Mouse (Mus musculus) layer of hippocampus, adult 8-10 months (tissue): ENCODE measurements around the gene Mnd1. TPM values are rescaled to one million over a fixed set of nuclear protein-coding genes. Genes with fewer than 3 reads are reported as not detected.

Experiments
- DNase-seq, 2 experiments: peaks; one replicate each; pipeline ENCODE4 v3.0.0; 2022; ENCODE audit warnings: low spot score in 2 of 2
- total RNA-seq, 4 experiments: library from RNA; stranded (reverse); gene quantifications; 2 replicates each; pipeline ENCODE4 v1.2.4; 2022

Gene Mnd1
- total RNA-seq, 4 experiments from 2014 or later, result 1.4 to 2.2 (median 1.9) TPM

DNA sequence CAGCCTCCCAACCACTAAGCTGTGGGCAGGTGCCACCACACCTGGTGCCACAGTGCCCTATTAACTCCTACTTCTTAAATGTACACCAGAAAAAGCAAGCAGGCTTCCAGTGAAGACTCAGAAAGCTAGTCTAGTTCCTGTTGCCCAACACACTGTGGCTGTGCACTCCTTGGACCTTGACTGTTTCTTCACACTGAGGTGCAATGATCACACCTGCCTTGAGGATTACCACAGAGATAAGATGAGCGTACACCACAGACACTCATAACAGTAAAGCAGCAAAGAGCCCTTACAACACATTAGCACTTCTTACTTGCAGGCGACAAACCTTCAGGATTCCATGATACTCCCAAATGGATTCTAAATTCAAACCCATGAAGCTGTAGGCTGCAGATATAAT lies 62.7 kb downstream of the Mnd1 start:
- no peak for DNase-seq

GRCm38 (mm10) chr3:84090982-84091381 lies 64.6 kb downstream of the Mnd1 start:
- DNase-seq, result no peak

- no peak for DNase-seq
These were observed 68.7 kb downstream of the Mnd1 start for GRCm38 (mm10) chr3:84086921-84087320.

- no peak for DNase-seq
These were observed 69.2 kb downstream of the Mnd1 start for GRCm38 (mm10) chr3:84086337-84086736.

DNA sequence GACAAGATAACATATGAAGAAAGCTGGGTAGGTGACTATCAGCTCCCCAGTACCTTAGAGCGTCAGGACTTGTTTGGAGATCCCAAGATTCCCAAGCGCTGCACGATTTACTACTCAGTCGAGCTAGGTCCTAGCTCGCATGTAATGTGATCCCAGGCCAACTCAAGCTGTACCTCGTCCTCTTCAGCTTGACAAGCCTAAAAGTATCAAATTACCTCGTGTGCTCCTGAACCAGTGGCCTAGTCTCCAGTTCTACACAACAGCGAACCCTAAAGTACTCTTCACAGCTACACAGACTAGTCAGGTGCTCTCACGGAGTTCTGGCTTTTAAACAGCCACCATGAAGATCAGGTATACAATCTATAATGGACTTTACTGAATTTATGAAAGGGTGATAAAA lies 70.2 kb downstream of the Mnd1 start:
- no peak for DNase-seq

DNA sequence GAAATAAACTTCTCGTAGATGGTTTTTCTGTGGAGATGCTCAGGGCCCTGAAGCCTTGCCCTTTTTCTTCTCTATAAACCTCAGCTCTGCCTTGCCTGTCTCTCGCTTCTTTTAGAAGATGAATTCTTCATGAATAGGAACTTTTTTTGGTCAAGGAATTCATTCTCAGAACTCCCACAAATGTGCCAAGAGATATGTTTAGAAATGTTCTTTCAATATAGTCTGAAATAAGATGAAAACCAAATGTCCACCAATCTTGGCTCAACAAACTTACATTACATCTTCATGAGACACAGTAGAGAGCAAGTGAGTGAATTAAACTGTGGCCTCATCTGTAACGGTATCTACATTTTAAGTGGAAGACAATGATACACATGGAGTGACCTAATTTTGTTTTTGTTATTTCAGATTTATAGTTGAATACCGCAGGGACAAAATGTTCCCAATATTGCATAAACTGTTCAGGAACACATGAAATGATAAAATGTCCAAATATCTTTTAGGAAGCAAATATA lies 74.3 kb downstream of the Mnd1 start:
- DNase-seq, result no peak

DNA sequence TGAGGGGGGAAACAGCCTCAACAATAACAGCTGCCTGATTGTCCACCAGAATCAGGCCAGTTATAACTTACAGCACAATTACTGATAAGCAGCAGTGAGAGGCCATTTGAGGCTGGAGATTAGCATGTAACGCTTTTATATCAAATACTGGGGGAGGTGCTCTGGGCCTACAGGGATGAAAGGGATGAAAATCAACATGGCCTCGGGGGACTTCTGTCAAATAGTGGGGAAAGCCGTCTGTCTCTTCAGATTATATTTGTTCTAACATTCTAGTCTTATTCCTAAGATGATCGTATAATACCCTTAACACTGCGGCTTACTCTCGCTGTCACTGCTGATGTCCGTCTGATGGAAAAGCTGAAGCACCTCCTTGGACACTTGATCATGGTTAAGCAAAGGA lies 75.5 kb downstream of the Mnd1 start:
- DNase-seq, result no peak

DNA sequence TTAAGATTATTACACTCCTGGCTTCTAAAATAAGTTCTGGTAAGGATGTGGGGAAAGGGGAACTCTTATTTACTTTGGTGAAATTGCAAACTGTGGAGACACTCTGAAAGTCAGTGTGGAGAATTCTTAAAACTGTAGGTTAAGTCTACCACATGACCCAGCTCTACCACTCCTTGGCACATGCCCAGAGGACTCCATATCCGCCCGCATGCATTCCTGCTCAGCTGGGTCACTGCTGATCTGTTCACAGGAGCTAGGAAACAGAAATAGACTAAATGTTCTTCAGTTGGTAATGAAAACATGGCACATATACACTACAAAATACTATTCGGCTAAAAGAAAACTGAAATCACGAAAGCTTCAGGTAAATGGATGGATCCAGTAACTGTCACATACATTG lies 78.1 kb downstream of the Mnd1 start:
- DNase-seq, result no peak

DNA sequence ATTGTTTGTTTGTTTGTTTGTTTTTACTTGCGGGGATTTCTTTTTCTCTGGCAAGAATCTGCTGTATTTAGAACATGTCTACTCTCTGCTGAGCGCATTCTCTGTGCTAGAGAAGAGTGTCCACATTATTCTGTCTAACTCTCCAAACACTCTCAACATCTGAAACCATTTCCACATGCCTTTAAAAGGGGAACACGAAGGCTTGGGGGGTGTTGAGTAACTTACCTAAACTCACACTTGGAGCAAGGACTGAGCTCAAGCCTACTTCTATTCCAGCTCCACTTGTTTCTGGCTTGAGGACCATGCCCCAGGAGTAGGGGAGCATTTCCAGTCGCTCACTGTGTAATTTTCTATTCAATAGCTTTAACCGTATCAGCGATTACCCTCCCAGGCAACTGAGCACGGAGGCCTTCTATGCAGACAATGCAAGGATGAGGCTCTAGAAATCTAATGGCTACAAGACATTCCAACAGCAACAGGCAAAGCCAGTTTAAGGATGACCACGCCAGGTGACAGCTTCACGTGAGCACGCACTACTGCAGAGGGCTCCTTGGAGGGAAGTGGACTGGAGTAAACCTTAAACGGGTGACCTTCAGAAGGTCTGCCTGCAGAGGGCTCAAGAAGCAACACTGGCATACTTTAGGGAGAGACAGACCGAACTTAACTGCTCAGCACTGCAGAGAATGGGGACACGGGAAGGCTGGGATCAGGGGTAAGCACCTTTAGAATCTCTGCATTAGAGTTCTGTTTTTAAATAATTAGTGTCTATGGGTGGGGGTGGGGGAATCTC lies 78.8 kb downstream of the Mnd1 start:
- DNase-seq, result no peak

DNA sequence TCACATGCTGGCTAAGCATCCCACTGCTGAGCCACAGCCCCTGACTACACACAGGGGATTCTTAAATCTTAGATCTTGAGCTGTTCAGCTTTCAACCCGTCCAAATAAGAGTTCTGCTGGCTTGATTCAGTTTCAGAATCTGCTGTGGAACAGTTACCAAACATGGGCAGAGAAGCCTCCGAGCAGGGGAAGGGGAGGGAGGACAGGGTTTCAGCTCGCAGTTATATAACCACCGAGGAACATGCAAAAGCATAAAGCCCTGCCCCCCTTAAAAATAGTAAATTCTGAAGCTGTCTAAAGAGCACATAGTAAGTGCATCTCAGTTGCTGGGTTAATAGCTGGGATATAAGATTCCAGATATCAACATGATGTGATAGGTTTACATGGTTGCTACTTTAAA lies 80.1 kb downstream of the Mnd1 start:
- DNase-seq, result no peak

DNA sequence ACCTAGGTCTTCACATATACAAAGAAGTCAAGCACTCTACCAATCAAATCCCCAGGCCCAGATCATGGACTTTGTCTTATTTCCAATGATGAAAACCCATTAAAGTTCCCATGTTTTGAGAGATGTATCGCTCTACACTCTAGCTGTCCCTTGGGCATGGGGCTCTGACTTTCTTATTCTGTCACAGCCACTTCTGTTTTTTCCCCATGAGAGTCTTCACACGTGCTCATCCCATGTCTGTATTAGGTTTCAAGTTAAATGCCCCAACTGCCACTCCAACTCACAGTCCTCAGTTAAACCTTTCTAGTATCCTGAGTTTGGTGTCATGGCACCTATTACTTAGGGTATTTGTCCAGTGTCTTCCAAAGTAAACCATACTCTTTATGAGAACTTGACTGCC lies 80.8 kb downstream of the Mnd1 start:
- no peak for DNase-seq

- no peak for DNase-seq
These were observed 83.9 kb downstream of the Mnd1 start for GRCm38 (mm10) chr3:84071641-84072040.

DNA sequence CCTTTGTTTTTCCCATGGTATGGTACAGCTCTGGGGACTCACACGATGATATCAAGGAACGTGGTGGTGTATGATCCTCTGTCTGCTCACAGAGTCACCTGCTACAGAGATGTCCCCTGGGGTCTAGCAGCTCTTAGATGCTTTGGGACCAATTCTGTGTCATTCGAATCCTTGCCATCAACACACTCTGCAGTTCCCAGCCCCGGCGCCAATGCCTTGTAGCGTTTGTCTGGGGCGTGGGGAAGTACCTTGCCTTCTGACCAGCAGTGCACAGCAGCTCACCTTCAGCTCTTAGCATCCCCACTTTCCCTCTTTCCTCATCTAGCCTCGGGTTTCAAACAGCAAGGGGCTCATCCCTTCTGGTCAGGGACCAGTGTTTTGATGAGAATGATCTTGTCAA lies 84.8 kb downstream of the Mnd1 start:
- no peak for DNase-seq

GRCm38 (mm10) chr3:84068831-84069709 lies 86.5 kb downstream of the Mnd1 start:
- no peak for DNase-seq

GRCm38 (mm10) chr3:84065825-84066224 lies 89.8 kb downstream of the Mnd1 start:
- DNase-seq, result no peak

DNA sequence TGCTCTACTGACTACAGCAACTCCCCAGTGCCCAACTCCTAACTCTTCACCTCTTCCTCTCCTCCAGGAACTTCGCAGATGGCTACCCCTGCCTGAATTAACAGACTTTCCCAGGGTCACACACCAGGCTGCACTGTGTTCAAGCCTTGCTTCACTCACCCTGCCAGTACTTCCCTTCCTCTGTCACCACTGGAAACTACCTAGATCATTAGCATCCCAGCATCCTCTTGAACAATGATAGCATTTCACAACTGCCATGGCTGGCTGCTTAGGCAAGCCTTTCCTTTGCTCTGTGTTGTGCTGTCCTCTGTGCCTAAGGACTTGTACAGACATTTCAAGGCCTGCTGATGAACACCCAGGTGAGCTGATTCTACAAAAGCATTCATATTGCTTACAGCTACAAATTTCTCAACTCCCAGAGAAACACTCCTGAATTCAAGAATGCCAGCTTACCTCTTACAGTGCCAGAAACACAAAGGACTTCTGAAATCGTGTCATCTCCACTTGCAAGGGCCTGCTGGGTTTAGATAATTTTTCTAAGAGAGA lies 92.1 kb downstream of the Mnd1 start:
- no peak for DNase-seq

- no peak for DNase-seq
These were observed 93.8 kb downstream of the Mnd1 start for GRCm38 (mm10) chr3:84061523-84062453.

- DNase-seq, result no peak
These were observed 94.6 kb downstream of the Mnd1 start for GRCm38 (mm10) chr3:84060946-84061345.

DNA sequence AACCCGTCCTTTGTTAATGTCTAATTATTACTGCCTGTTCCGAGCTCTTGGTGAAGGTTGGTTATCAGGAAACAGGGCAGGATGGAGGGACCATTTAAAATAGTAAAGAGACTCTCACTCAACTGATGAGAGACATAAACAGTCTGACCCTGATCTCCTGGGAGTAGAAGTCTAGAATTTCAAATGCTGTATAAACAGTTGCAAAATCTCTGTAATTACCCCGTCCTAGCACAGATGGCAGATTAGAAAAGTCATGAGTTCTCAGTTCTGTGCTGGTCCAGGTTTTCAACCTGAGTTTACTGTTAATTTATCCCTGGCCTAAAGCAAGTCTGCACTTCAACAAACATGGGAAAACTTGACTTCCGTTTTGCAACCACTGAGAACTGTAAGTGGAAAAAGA lies 95.5 kb downstream of the Mnd1 start:
- no peak for DNase-seq

GRCm38 (mm10) chr3:84059676-84060075 lies 95.9 kb downstream of the Mnd1 start:
- DNase-seq, result peak in 1 of 2 experiments; percentile 7

DNA sequence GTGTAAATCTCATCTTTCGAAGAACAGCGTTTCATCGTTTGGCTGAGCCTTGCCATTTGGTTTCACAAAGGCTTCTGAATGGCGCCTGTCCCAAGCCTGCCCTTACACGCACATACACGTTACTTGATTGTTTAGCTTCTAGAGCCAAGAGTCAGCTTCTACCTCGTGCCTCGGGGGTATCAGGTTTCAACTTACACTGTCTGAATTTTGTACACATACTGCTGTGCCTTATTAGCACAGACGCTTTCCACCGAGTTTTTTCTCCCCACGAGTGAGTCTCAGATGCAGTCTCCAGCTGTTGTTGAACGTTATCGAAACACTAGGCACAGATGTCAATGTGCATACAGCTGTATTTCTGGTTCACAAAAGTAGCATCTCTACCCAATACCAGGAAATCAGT lies 96.3 kb downstream of the Mnd1 start:
- DNase-seq, result no peak
